Mouse (Mus musculus): ENCODE measurements around the gene Nfkb2. TPM values are rescaled to one million over a fixed set of nuclear protein-coding genes. Genes with fewer than 3 reads are reported as not detected.

The Nfkb2 gene
- polyA plus RNA-seq, 1 experiment: 67.2 TPM

- H3ac ChIP-seq (ENCODE audit: control insufficient read depth, insufficient read length): no peak overlapping the region
- no peak overlapping the region for H3K4me3 ChIP-seq
- no peak for TF ChIP-seq MAX (IDR thresholded peaks at IDR 0.05; ENCODE audit: low read depth)
- no peak for TF ChIP-seq POLR2AphosphoS2 (IDR thresholded peaks at IDR 0.05; ENCODE audit: insufficient read length, low read depth)
- no peak for TF ChIP-seq MYOG (IDR thresholded peaks at IDR 0.05; ENCODE audit: control insufficient read depth in 1 of 3, insufficient read depth in 1 of 3, insufficient read length in 2 of 3, low read depth in 2 of 3)
- TF ChIP-seq TCF12 (IDR thresholded peaks at IDR 0.05; ENCODE audit: insufficient read depth, poor library complexity, severe bottlenecking): no peak
- TF ChIP-seq POLR2A (IDR thresholded peaks at IDR 0.05; ENCODE audit: insufficient read length, low read depth): no peak
- TF ChIP-seq MYOD1 (IDR thresholded peaks at IDR 0.05; ENCODE audit: control insufficient read depth in 1 of 3, insufficient read length in 2 of 3, low read depth in 2 of 3): no peak
- no peak for TF ChIP-seq CEBPB (IDR thresholded peaks at IDR 0.05; ENCODE audit: insufficient read depth, poor library complexity, severe bottlenecking)
- no peak for TF ChIP-seq REST (IDR thresholded peaks at IDR 0.05; ENCODE audit: insufficient read depth, insufficient read length)
- no peak for TF ChIP-seq SRF (IDR thresholded peaks at IDR 0.05; ENCODE audit: control insufficient read depth, insufficient read length, low read depth)
- TF ChIP-seq USF1 (IDR thresholded peaks at IDR 0.05; ENCODE audit: low read depth): no peak
- TF ChIP-seq TCF3 (IDR thresholded peaks at IDR 0.05; ENCODE audit: insufficient read length, low read depth): no peak
- TF ChIP-seq E2F4 (IDR thresholded peaks at IDR 0.05; ENCODE audit: insufficient read depth): no peak
- H3K27me3 ChIP-seq (ENCODE audit: control insufficient read depth, insufficient read depth, insufficient read length): no peaks in the 10 kb centered on the region
- H3K4me2 ChIP-seq (ENCODE audit: low read depth): no peak overlapping the region
- H3K79me2 ChIP-seq (ENCODE audit: control insufficient read depth, insufficient read depth): no peaks in the 10 kb centered on the region
- H3K36me3 ChIP-seq (ENCODE audit: control insufficient read depth, insufficient read depth): no peaks in the 10 kb centered on the region
Measured at GRCm38 (mm10) chr19:46330696-46331095, 26.6 kb downstream of the Nfkb2 start.

- Histone ChIP-seq H3K79me2 (ENCODE audit: control insufficient read depth, insufficient read depth) (no peaks in the 10 kb centered on the region), H3K36me3 (ENCODE audit: control insufficient read depth, insufficient read depth) (no peaks in the 10 kb centered on the region), H3K4me3 (no peak overlapping the region), H3K4me2 (ENCODE audit: low read depth) (no peak overlapping the region), H3K27me3 (ENCODE audit: control insufficient read depth, insufficient read depth, insufficient read length) (no peaks in the 10 kb centered on the region), H3ac (ENCODE audit: control insufficient read depth, insufficient read length) (no peak overlapping the region)
- TF ChIP-seq CEBPB (IDR thresholded peaks at IDR 0.05; ENCODE audit: insufficient read depth, poor library complexity, severe bottlenecking): no peak
- TF ChIP-seq POLR2A (IDR thresholded peaks at IDR 0.05; ENCODE audit: insufficient read length, low read depth): no peak
- no peak for TF ChIP-seq E2F4 (IDR thresholded peaks at IDR 0.05; ENCODE audit: insufficient read depth)
- TF ChIP-seq MAX (IDR thresholded peaks at IDR 0.05; ENCODE audit: low read depth): no peak
- TF ChIP-seq USF1 (IDR thresholded peaks at IDR 0.05; ENCODE audit: low read depth): no peak
- no peak for TF ChIP-seq MYOD1 (IDR thresholded peaks at IDR 0.05; ENCODE audit: control insufficient read depth in 1 of 3, insufficient read length in 2 of 3, low read depth in 2 of 3)
- TF ChIP-seq SRF (IDR thresholded peaks at IDR 0.05; ENCODE audit: control insufficient read depth, insufficient read length, low read depth): no peak
- TF ChIP-seq TCF3 (IDR thresholded peaks at IDR 0.05; ENCODE audit: insufficient read length, low read depth): no peak
- no peak for TF ChIP-seq MYOG (IDR thresholded peaks at IDR 0.05; ENCODE audit: control insufficient read depth in 1 of 3, insufficient read depth in 1 of 3, insufficient read length in 2 of 3, low read depth in 2 of 3)
- TF ChIP-seq REST (IDR thresholded peaks at IDR 0.05; ENCODE audit: insufficient read depth, insufficient read length): no peak
- TF ChIP-seq POLR2AphosphoS2 (IDR thresholded peaks at IDR 0.05; ENCODE audit: insufficient read length, low read depth): no peak
Measured at GRCm38 (mm10) chr19:46331326-46331725, 27.2 kb downstream of the Nfkb2 start.

GRCm38 (mm10) chr19:46331936-46332335 lies 27.8 kb downstream of the Nfkb2 start:
- Histone ChIP-seq H3K27me3 (ENCODE audit: control insufficient read depth, insufficient read depth, insufficient read length) (no peaks in the 10 kb centered on the region), H3K4me3 (no peak overlapping the region), H3ac (ENCODE audit: control insufficient read depth, insufficient read length) (no peak overlapping the region), H3K4me2 (ENCODE audit: low read depth) (no peak overlapping the region), H3K79me2 (ENCODE audit: control insufficient read depth, insufficient read depth) (no peaks in the 10 kb centered on the region), H3K36me3 (ENCODE audit: control insufficient read depth, insufficient read depth) (no peaks in the 10 kb centered on the region)
- TF ChIP-seq TCF3 (IDR thresholded peaks at IDR 0.05; ENCODE audit: insufficient read length, low read depth) (no peak), E2F4 (IDR thresholded peaks at IDR 0.05; ENCODE audit: insufficient read depth) (no peak), TCF12 (IDR thresholded peaks at IDR 0.05; ENCODE audit: insufficient read depth, poor library complexity, severe bottlenecking) (no peak), MYOG (IDR thresholded peaks at IDR 0.05; ENCODE audit: control insufficient read depth in 1 of 3, insufficient read depth in 1 of 3, insufficient read length in 2 of 3, low read depth in 2 of 3) (no peak), MAX (IDR thresholded peaks at IDR 0.05; ENCODE audit: low read depth) (no peak), CEBPB (IDR thresholded peaks at IDR 0.05; ENCODE audit: insufficient read depth, poor library complexity, severe bottlenecking) (no peak), REST (IDR thresholded peaks at IDR 0.05; ENCODE audit: insufficient read depth, insufficient read length) (no peak), MYOD1 (IDR thresholded peaks at IDR 0.05; ENCODE audit: control insufficient read depth in 1 of 3, insufficient read length in 2 of 3, low read depth in 2 of 3) (no peak), USF1 (IDR thresholded peaks at IDR 0.05; ENCODE audit: low read depth) (no peak), POLR2AphosphoS2 (IDR thresholded peaks at IDR 0.05; ENCODE audit: insufficient read length, low read depth) (no peak), SRF (IDR thresholded peaks at IDR 0.05; ENCODE audit: control insufficient read depth, insufficient read length, low read depth) (no peak), POLR2A (IDR thresholded peaks at IDR 0.05; ENCODE audit: insufficient read length, low read depth) (no peak)

GRCm38 (mm10) chr19:46332721-46333339 lies 28.7 kb downstream of the Nfkb2 start:
- Histone ChIP-seq H3K79me2 (ENCODE audit: control insufficient read depth, insufficient read depth) (no peaks in the 10 kb centered on the region), H3ac (ENCODE audit: control insufficient read depth, insufficient read length) (no peak overlapping the region), H3K4me3 (no peak overlapping the region), H3K4me2 (ENCODE audit: low read depth) (no peak overlapping the region), H3K27me3 (ENCODE audit: control insufficient read depth, insufficient read depth, insufficient read length) (no peaks in the 10 kb centered on the region), H3K36me3 (ENCODE audit: control insufficient read depth, insufficient read depth) (no peaks in the 10 kb centered on the region)
- no peak for TF ChIP-seq TCF12 (IDR thresholded peaks at IDR 0.05; ENCODE audit: insufficient read depth, poor library complexity, severe bottlenecking)

- no peak overlapping the region for H3K4me2 ChIP-seq (ENCODE audit: low read depth)
- no peaks in the 10 kb centered on the region for H3K27me3 ChIP-seq (ENCODE audit: control insufficient read depth, insufficient read depth, insufficient read length)
- H3K79me2 ChIP-seq (ENCODE audit: control insufficient read depth, insufficient read depth): no peaks in the 10 kb centered on the region
- no peak overlapping the region for H3K4me3 ChIP-seq
- no peak overlapping the region for H3ac ChIP-seq (ENCODE audit: control insufficient read depth, insufficient read length)
- H3K36me3 ChIP-seq (ENCODE audit: control insufficient read depth, insufficient read depth): no peaks in the 10 kb centered on the region
- TF ChIP-seq TCF12 (IDR thresholded peaks at IDR 0.05; ENCODE audit: insufficient read depth, poor library complexity, severe bottlenecking): no peak
- no peak for TF ChIP-seq CEBPB (IDR thresholded peaks at IDR 0.05; ENCODE audit: insufficient read depth, poor library complexity, severe bottlenecking)
- no peak for TF ChIP-seq E2F4 (IDR thresholded peaks at IDR 0.05; ENCODE audit: insufficient read depth)
- TF ChIP-seq MAX (IDR thresholded peaks at IDR 0.05; ENCODE audit: low read depth): no peak
- TF ChIP-seq USF1 (IDR thresholded peaks at IDR 0.05; ENCODE audit: low read depth): no peak
- TF ChIP-seq TCF3 (IDR thresholded peaks at IDR 0.05; ENCODE audit: insufficient read length, low read depth): no peak
- TF ChIP-seq MYOG (IDR thresholded peaks at IDR 0.05; ENCODE audit: control insufficient read depth in 1 of 3, insufficient read depth in 1 of 3, insufficient read length in 2 of 3, low read depth in 2 of 3): no peak
- TF ChIP-seq POLR2AphosphoS2 (IDR thresholded peaks at IDR 0.05; ENCODE audit: insufficient read length, low read depth): no peak
- TF ChIP-seq REST (IDR thresholded peaks at IDR 0.05; ENCODE audit: insufficient read depth, insufficient read length): no peak
- no peak for TF ChIP-seq SRF (IDR thresholded peaks at IDR 0.05; ENCODE audit: control insufficient read depth, insufficient read length, low read depth)
- no peak for TF ChIP-seq POLR2A (IDR thresholded peaks at IDR 0.05; ENCODE audit: insufficient read length, low read depth)
- TF ChIP-seq MYOD1 (IDR thresholded peaks at IDR 0.05; ENCODE audit: control insufficient read depth in 1 of 3, insufficient read length in 2 of 3, low read depth in 2 of 3): no peak
Measured at GRCm38 (mm10) chr19:46333906-46334305, 29.8 kb downstream of the Nfkb2 start.
